Mouse (Mus musculus): Measurements from ENCODE around the gene Atp5e. TPM values are rescaled to one million over a fixed set of nuclear protein-coding genes. Genes with fewer than 3 reads are reported as not detected.

The Atp5e gene
- 875 and 936 TPM in 2 replicates for polyA plus RNA-seq (2014; fragmentation: Nextera tagmentation; extraction: Ambion mirVana)

DNA sequence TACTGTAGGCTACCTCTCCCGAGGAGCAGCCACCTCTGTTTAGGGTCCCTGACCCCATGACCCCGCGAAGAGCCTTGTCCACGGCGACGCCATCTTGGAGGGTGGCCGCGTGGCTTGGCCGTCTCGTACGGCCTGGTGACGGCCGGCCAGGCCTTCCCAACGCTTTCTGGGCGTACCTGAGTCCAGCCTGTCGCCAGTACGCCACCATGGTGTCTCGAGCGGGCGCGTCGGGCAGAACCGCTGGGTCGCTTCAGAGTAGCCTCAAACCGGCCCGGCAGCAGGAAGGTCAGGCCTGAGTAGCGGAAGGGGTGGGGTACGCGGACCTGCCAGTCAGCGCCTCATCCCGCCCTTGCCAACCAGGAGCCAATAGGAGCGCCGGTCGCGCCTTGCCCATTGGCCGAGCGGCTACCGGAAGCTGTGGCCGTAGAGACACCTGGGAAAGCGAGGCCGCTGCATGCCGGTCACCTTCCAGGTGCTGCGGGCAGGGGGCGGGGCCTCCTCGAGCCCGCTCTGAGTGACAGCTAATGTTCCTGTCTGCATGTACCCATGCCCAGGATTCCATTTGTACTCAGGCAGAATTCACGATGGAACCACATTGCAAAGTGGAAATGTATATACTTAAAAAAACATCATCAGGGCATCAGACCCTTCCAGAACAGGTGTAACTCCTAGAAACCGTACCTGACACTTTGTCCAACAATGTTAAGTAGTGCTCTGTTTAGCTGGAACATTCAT is at the start of gene Atp5e:
Gene Atp5e (minus strand): TSS at position 317 of the 735 bp plus-strand sequence.
- Histone ChIP-seq H3K4me1 (ENCODE audit: control insufficient read depth, insufficient read depth, low read length) (no peaks in the 10 kb centered on the region), H3K9me3 (ENCODE audit: control insufficient read depth, low read depth, low read length) (no peaks in the 10 kb centered on the region), H3K4me2 (replicated peaks; ENCODE audit: low read depth, low read length) (peak within 1 kb of the TSS; percentile 92), H3K9ac (replicated peaks; ENCODE audit: low read depth, low read length) (peak within 1 kb of the TSS; percentile 47), H3K4me3 (ENCODE audit: low read depth, low read length) (peak within 1 kb of the TSS; percentile 55), H3K27ac (ENCODE audit: low read length) (peak within 1 kb of the TSS; percentile 59; the same call in 1 of the 2 replicates), H3K36me3 (ENCODE audit: control insufficient read depth, insufficient read depth, low read length) (peaks cover 37% of the 10 kb centered on the region), H3K27me3 (ENCODE audit: control insufficient read depth, insufficient read depth, low read length) (no peaks in the 10 kb centered on the region)
- WGBS: 2% methylated on average over 48 of the region's 48 CpGs
- peak; percentile 99 for ATAC-seq (ENCODE audit: insufficient number of reproducible peaks, insufficient read depth, low FRiP score, low read depth)

DNA sequence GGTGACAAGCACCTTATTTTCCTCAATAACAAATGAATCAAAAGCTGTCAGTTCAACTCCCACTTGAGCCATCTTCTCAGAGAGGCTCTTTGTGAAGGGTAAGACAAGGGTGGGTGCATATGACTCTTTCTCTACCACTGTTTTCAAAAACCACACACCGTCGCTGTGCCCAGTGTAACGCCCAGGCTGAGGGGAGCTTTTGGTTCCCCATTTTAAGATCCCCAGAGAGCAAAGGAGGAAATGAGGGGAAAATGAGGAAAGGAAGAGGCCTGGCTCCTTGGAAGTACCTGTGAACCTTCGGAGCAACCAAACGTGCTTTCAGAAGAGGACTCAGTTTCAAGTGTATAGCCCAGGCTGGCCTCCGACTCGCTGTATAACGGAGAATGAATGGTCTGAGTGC is 45.9 kb upstream of the Atp5e start:
- WGBS: 88% methylated on average over 8 of the region's 8 CpGs
- Histone ChIP-seq H3K4me3 (ENCODE audit: low read depth, low read length) (no peak overlapping the region), H3K9ac (replicated peaks; ENCODE audit: low read depth, low read length) (no peak overlapping the region), H3K4me1 (ENCODE audit: control insufficient read depth, insufficient read depth, low read length) (no peaks in the 10 kb centered on the region), H3K9me3 (ENCODE audit: control insufficient read depth, low read depth, low read length) (no peaks in the 10 kb centered on the region), H3K36me3 (ENCODE audit: control insufficient read depth, insufficient read depth, low read length) (no peaks in the 10 kb centered on the region), H3K27me3 (ENCODE audit: control insufficient read depth, insufficient read depth, low read length) (no peaks in the 10 kb centered on the region), H3K4me2 (replicated peaks; ENCODE audit: low read depth, low read length) (no peak overlapping the region), H3K27ac (ENCODE audit: low read length) (no peak overlapping the region)
- no peak for ATAC-seq (ENCODE audit: insufficient number of reproducible peaks, insufficient read depth, low FRiP score, low read depth)

DNA sequence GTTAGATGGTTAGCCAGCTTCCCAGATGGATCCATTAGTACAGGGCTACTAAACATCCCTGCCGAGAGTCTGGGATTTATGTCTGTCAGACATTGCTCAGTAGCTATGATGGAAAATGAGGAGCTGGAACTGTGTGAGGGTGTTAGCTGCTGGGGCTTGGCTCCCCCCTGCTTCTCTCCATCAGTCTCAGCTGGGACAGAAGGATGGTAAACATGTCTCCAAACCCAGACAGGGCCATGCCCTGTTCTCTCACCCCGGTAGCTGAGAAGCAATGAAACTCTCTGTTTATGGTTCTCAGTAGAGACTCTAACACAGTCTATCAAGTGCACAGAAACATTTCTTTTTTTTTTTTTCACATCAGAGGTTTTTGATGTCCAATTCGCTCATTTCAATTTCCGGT is 44.1 kb upstream of the Atp5e start:
- no peaks in the 10 kb centered on the region for H3K9me3 ChIP-seq (ENCODE audit: control insufficient read depth, low read depth, low read length)
- 48% methylated on average over 4 of the region's 4 CpGs for whole genome bisulfite sequencing
- H3K27ac ChIP-seq (ENCODE audit: low read length): no peak overlapping the region
- H3K9ac ChIP-seq (replicated peaks; ENCODE audit: low read depth, low read length): no peak overlapping the region
- no peak for ATAC-seq (ENCODE audit: insufficient number of reproducible peaks, insufficient read depth, low FRiP score, low read depth)
- no peaks in the 10 kb centered on the region for H3K36me3 ChIP-seq (ENCODE audit: control insufficient read depth, insufficient read depth, low read length)
- H3K4me3 ChIP-seq (ENCODE audit: low read depth, low read length): no peak overlapping the region
- H3K4me2 ChIP-seq (replicated peaks; ENCODE audit: low read depth, low read length): no peak overlapping the region
- H3K4me1 ChIP-seq (ENCODE audit: control insufficient read depth, insufficient read depth, low read length): no peaks in the 10 kb centered on the region
- H3K27me3 ChIP-seq (ENCODE audit: control insufficient read depth, insufficient read depth, low read length): no peaks in the 10 kb centered on the region

DNA sequence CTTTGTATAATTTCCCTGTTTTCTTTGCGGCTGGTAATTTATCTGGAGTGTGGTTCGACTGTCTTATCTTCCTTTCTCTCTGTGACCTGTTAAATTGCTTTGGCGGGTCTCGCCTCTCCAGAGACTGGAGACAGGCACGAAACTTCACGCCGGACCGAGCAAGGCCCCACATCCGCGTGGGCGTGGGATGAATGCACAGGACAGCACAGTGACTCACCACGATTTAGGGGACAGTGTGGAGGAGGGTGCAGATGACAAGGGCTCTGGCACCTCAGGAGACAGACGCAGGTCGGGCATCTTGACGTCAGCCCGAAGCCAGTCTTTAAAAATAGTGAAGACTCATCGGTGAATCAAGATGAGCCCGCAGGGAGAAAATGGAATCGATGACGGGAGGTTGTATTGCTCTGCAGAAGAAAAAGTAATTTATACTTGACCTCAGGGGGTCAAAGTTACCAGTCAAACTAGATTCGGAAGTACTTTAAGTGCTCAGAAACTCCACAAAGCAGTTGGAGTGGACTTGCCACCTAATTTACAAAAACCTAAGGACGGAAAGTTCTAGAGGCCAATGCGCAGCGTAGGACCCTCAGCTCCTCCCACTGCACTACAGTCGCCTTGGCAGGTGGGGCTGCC is 39.0 kb upstream of the Atp5e start:
- no peak overlapping the region for H3K9ac ChIP-seq (replicated peaks; ENCODE audit: low read depth, low read length)
- no peaks in the 10 kb centered on the region for H3K36me3 ChIP-seq (ENCODE audit: control insufficient read depth, insufficient read depth, low read length)
- H3K27ac ChIP-seq (ENCODE audit: low read length): no peak overlapping the region
- no peaks in the 10 kb centered on the region for H3K9me3 ChIP-seq (ENCODE audit: control insufficient read depth, low read depth, low read length)
- H3K4me2 ChIP-seq (replicated peaks; ENCODE audit: low read depth, low read length): no peak overlapping the region
- ATAC-seq (ENCODE audit: insufficient number of reproducible peaks, insufficient read depth, low FRiP score, low read depth): no peak; the same call in 1 of the 2 replicates
- no peaks in the 10 kb centered on the region for H3K4me1 ChIP-seq (ENCODE audit: control insufficient read depth, insufficient read depth, low read length)
- no peaks in the 10 kb centered on the region for H3K27me3 ChIP-seq (ENCODE audit: control insufficient read depth, insufficient read depth, low read length)
- 62% methylated on average over 25 of the region's 25 CpGs for WGBS
- H3K4me3 ChIP-seq (ENCODE audit: low read depth, low read length): no peak overlapping the region

DNA sequence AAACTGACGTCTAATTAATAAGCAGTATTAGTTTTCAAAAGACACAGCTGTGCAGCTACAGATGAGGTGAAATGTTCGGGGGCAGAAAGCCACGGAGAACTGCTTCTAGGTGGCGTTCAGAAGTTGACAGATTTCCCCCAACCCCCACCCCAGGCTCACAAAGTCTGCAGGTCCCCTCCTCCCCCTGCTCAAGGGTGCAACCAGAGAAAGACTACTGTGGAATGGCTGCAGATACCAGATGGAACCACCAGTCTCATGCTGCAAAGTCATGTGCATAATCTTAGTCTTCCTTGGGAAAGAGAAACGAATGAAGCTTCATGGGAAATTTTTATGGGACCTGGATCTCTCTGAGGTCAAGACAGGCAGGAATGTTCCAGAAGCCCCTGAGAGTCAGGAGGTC is 38.4 kb upstream of the Atp5e start:
- Histone ChIP-seq H3K27me3 (ENCODE audit: control insufficient read depth, insufficient read depth, low read length) (no peaks in the 10 kb centered on the region), H3K4me3 (ENCODE audit: low read depth, low read length) (no peak overlapping the region), H3K4me1 (ENCODE audit: control insufficient read depth, insufficient read depth, low read length) (no peaks in the 10 kb centered on the region), H3K4me2 (replicated peaks; ENCODE audit: low read depth, low read length) (no peak overlapping the region), H3K27ac (ENCODE audit: low read length) (no peak overlapping the region), H3K9me3 (ENCODE audit: control insufficient read depth, low read depth, low read length) (no peaks in the 10 kb centered on the region), H3K36me3 (ENCODE audit: control insufficient read depth, insufficient read depth, low read length) (no peaks in the 10 kb centered on the region), H3K9ac (replicated peaks; ENCODE audit: low read depth, low read length) (no peak overlapping the region)
- no peak for ATAC-seq (ENCODE audit: insufficient number of reproducible peaks, insufficient read depth, low FRiP score, low read depth)
- WGBS: 34% methylated on average over 5 of the region's 5 CpGs

DNA sequence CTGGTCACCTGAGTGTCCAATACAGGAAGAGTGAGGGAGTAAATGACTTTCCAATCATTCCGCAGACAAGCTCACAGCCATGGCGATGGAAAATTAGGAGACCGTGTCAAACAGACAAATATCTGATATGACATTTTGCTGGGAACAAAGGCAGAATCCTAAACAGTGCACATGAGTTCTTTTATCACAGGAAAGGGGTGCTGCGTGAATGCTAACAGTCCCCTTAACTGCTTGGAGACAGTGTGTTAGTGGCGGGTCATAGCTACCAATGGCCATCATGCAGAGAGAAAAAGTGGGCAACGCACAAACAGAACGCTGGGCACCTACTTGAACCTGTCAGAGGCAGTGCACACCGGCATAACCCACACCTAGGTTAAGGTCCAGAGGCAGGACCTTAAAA is 37.6 kb upstream of the Atp5e start:
- Histone ChIP-seq H3K4me2 (replicated peaks; ENCODE audit: low read depth, low read length) (no peak overlapping the region), H3K36me3 (ENCODE audit: control insufficient read depth, insufficient read depth, low read length) (no peaks in the 10 kb centered on the region), H3K4me3 (ENCODE audit: low read depth, low read length) (no peak overlapping the region), H3K27me3 (ENCODE audit: control insufficient read depth, insufficient read depth, low read length) (no peaks in the 10 kb centered on the region), H3K27ac (ENCODE audit: low read length) (no peak overlapping the region), H3K9ac (replicated peaks; ENCODE audit: low read depth, low read length) (no peak overlapping the region), H3K9me3 (ENCODE audit: control insufficient read depth, low read depth, low read length) (no peaks in the 10 kb centered on the region), H3K4me1 (ENCODE audit: control insufficient read depth, insufficient read depth, low read length) (no peaks in the 10 kb centered on the region)
- 84% methylated on average over 8 of the region's 8 CpGs for WGBS
- ATAC-seq (ENCODE audit: insufficient number of reproducible peaks, insufficient read depth, low FRiP score, low read depth): no peak

DNA sequence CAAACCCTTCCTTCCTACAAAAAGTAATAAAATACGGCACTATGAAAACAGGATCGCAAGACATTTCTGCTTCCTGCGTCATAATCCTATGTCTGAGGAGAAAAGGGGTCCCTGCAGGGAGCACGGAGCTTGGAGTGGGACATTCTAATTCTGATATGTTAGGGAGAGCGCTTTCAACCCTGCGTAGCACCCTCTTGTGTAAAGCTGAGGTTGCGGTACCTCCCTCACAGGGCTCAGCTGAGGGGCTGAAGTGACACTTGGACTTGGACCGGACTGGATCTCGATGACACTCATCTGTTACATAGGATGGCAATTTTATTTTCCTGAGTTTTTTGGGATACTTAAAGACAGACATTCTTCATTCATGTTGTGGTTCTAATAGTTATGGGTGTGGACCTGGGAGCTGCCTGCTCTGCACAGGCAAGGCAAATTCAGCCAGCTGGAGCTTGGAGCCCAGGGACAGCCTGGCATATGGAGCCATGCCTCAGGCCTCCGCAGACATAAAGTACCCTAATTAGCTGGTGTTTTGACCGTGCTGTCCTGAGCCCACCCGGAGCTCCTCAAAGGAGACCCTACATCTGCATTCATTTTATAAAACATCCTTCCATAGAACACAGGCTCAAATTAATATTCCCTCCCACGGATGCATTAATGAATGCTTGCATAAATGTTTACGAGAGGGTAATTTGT is 37.1 kb upstream of the Atp5e start:
- 83% methylated on average over 14 of the region's 14 CpGs for WGBS
- Histone ChIP-seq H3K9ac (replicated peaks; ENCODE audit: low read depth, low read length) (no peak overlapping the region), H3K27me3 (ENCODE audit: control insufficient read depth, insufficient read depth, low read length) (no peaks in the 10 kb centered on the region), H3K9me3 (ENCODE audit: control insufficient read depth, low read depth, low read length) (no peaks in the 10 kb centered on the region), H3K4me2 (replicated peaks; ENCODE audit: low read depth, low read length) (no peak overlapping the region), H3K27ac (ENCODE audit: low read length) (no peak overlapping the region), H3K4me1 (ENCODE audit: control insufficient read depth, insufficient read depth, low read length) (no peaks in the 10 kb centered on the region), H3K36me3 (ENCODE audit: control insufficient read depth, insufficient read depth, low read length) (no peaks in the 10 kb centered on the region), H3K4me3 (ENCODE audit: low read depth, low read length) (no peak overlapping the region)
- ATAC-seq (ENCODE audit: insufficient number of reproducible peaks, insufficient read depth, low FRiP score, low read depth): no peak

DNA sequence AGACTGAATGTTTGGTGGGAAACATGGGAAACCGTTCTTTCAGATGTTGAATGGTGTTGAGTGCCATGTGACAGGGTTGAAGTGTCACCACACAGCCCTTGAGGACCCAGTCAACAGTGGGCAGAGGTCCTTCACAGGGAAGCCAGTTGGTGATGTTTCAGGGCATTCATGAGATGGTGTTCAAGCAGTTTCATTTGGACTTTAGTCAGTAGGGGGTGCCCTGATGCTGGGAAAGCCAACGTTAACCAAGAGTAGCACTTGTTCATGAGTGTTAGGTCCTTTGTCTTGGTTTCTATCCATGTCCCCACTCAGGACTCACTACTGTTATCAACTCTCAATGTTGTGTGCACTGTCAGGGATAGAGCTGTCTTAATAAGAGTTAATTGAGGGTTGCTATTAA is 29.0 kb upstream of the Atp5e start:
- 69% methylated on average over 2 of the region's 2 CpGs for WGBS
- ATAC-seq (ENCODE audit: insufficient number of reproducible peaks, insufficient read depth, low FRiP score, low read depth): no peak
- Histone ChIP-seq H3K9me3 (ENCODE audit: control insufficient read depth, low read depth, low read length) (no peaks in the 10 kb centered on the region), H3K36me3 (ENCODE audit: control insufficient read depth, insufficient read depth, low read length) (no peaks in the 10 kb centered on the region), H3K9ac (replicated peaks; ENCODE audit: low read depth, low read length) (no peak overlapping the region), H3K27me3 (ENCODE audit: control insufficient read depth, insufficient read depth, low read length) (no peaks in the 10 kb centered on the region), H3K27ac (ENCODE audit: low read length) (no peak overlapping the region), H3K4me3 (ENCODE audit: low read depth, low read length) (no peak overlapping the region), H3K4me2 (replicated peaks; ENCODE audit: low read depth, low read length) (no peak overlapping the region), H3K4me1 (ENCODE audit: control insufficient read depth, insufficient read depth, low read length) (no peaks in the 10 kb centered on the region)
